Mouse (Mus musculus) fat pad, adult 2 months (tissue): ENCODE measurements around the gene Olfr1183.
"Not testable (repeated sequence)": the region's sequence is repeated elsewhere in the genome, so short reads cannot be mapped to it uniquely, and the experiment has no call there.

ENCODE experiments used
- DNase-seq: peaks from one replicate; pipeline ENCODE4 v3.0.0-alpha.2; 2011; ENCODE audit warnings: low read depth, low spot score; ENCODE audit errors: extremely low read depth

Olfr1183 gene

GRCm38 (mm10) chr2:88454567-88454966 lies at the start of gene Olfr1183:
TSS of gene Olfr1183 (plus strand) at chr2:88454867.
- DNase-seq: not testable (repeated sequence)

- DNase-seq: no peak
These were observed 48.3 kb upstream of the Olfr1183 start, which contains the start of gene Olfr1179 for GRCm38 (mm10) chr2:88406353-88406752. TSS of gene Olfr1179 (minus strand) at chr2:88406453.

GRCm38 (mm10) chr2:88419051-88419450 lies 35.6 kb upstream of the Olfr1183 start, which contains the start of gene Olfr1180:
TSS of gene Olfr1180 (minus strand) at chr2:88419151.
- DNase-seq: no peak

GRCm38 (mm10) chr2:88426071-88426470 lies 28.6 kb upstream of the Olfr1183 start, which contains the start of gene Olfr1181:
TSS of gene Olfr1181 (minus strand) at chr2:88426171.
- DNase-seq: no peak

GRCm38 (mm10) chr2:88449031-88449430 lies 5.6 kb upstream of the Olfr1183 start, which contains the start of gene Gm13757:
TSS of gene Gm13757 (minus strand) at chr2:88449131.
- no peak for DNase-seq

- no peak for DNase-seq
These were observed 28.6 kb downstream of the Olfr1183 start, which contains the start of gene Olfr1184 for GRCm38 (mm10) chr2:88483298-88483697. TSS of gene Olfr1184 (plus strand) at chr2:88483598.

GRCm38 (mm10) chr2:88493020-88493419 lies 38.4 kb downstream of the Olfr1183 start, which contains the start of gene Olfr1185-ps1:
TSS of gene Olfr1185-ps1 (plus strand) at chr2:88493320.
- no peak for DNase-seq

- no peak for DNase-seq
These were observed 63.6 kb downstream of the Olfr1183 start, which contains the start of gene Olfr1186 for GRCm38 (mm10) chr2:88518251-88518650. TSS of gene Olfr1186 (plus strand) at chr2:88518551.
